Mouse (Mus musculus): Measurements from ENCODE around the gene Mfsd1.

Gene Mfsd1

GRCm38 (mm10) chr3:67582273-67583124, at the start of gene Mfsd1:
TSS of gene Mfsd1 (plus strand) at chr3:67582741.
- DNase-seq (ENCODE audit: low read depth, low spot score) = peak; percentile 88

- no peak for DNase-seq (ENCODE audit: low read depth, low spot score)
These were observed 38.9 kb upstream of the Mfsd1 start for GRCm38 (mm10) chr3:67543630-67544029.

- no peak for DNase-seq (ENCODE audit: low read depth, low spot score)
These were observed 31.3 kb upstream of the Mfsd1 start for GRCm38 (mm10) chr3:67551193-67551592.

GRCm38 (mm10) chr3:67553281-67553680, 29.3 kb upstream of the Mfsd1 start:
- DNase-seq (ENCODE audit: low read depth, low spot score) = peak; percentile 51

GRCm38 (mm10) chr3:67553927-67554448, 28.6 kb upstream of the Mfsd1 start:
- DNase-seq (ENCODE audit: low read depth, low spot score) = no peak

GRCm38 (mm10) chr3:67555211-67555610, 27.3 kb upstream of the Mfsd1 start:
- no peak for DNase-seq (ENCODE audit: low read depth, low spot score)

- DNase-seq (ENCODE audit: low read depth, low spot score) = no peak
These were observed 25.3 kb upstream of the Mfsd1 start for GRCm38 (mm10) chr3:67557200-67557651.

GRCm38 (mm10) chr3:67557718-67558354, 24.7 kb upstream of the Mfsd1 start:
- no peak for DNase-seq (ENCODE audit: low read depth, low spot score)

GRCm38 (mm10) chr3:67564731-67565357, 17.7 kb upstream of the Mfsd1 start:
- DNase-seq (ENCODE audit: low read depth, low spot score) = peak; percentile 13

GRCm38 (mm10) chr3:67565540-67566227, 16.9 kb upstream of the Mfsd1 start:
- no peak for DNase-seq (ENCODE audit: low read depth, low spot score)

- peak; percentile 86 for DNase-seq (ENCODE audit: low read depth, low spot score)
These were observed 14.4 kb upstream of the Mfsd1 start for GRCm38 (mm10) chr3:67568015-67568618.

GRCm38 (mm10) chr3:67572918-67573317, 9.6 kb upstream of the Mfsd1 start:
- DNase-seq (ENCODE audit: low read depth, low spot score) = peak; percentile 71

- DNase-seq (ENCODE audit: low read depth, low spot score) = peak; percentile 60
These were observed 9.0 kb upstream of the Mfsd1 start for GRCm38 (mm10) chr3:67573523-67573922.

- DNase-seq (ENCODE audit: low read depth, low spot score) = no peak
These were observed 6.3 kb upstream of the Mfsd1 start for GRCm38 (mm10) chr3:67576248-67576647.

GRCm38 (mm10) chr3:67576724-67577123, 5.8 kb upstream of the Mfsd1 start:
- no peak for DNase-seq (ENCODE audit: low read depth, low spot score)

- DNase-seq (ENCODE audit: low read depth, low spot score) = no peak
These were observed 744 bp downstream of the Mfsd1 start for GRCm38 (mm10) chr3:67583125-67583845.

- no peak for DNase-seq (ENCODE audit: low read depth, low spot score)
These were observed 1.3 kb downstream of the Mfsd1 start for GRCm38 (mm10) chr3:67583846-67584186.

- DNase-seq (ENCODE audit: low read depth, low spot score) = no peak
These were observed 4.0 kb downstream of the Mfsd1 start for GRCm38 (mm10) chr3:67586511-67586910.

GRCm38 (mm10) chr3:67587430-67587829, 4.9 kb downstream of the Mfsd1 start:
- DNase-seq (ENCODE audit: low read depth, low spot score) = peak; percentile 30

- no peak for DNase-seq (ENCODE audit: low read depth, low spot score)
These were observed 19.1 kb downstream of the Mfsd1 start for GRCm38 (mm10) chr3:67601616-67602138.

Data from R1 (cell line).